Mouse (Mus musculus): Measurements from ENCODE around the gene Etl4. TPM values are rescaled to one million over a fixed set of nuclear protein-coding genes. Genes with fewer than 3 reads are reported as not detected.

Etl4 gene
- total and polyA plus RNA-seq, 2 experiments from 2014 or later = 4.8 to 10.9 TPM

- no peak for TF ChIP-seq CTCF (IDR thresholded peaks at IDR 0.05)
- WGBS = 64% methylated on average over 4 of the region's 4 CpGs
- Histone ChIP-seq H3K27ac (ENCODE audit: low read depth, low read length) (no peak overlapping the region), H3K27me3 (ENCODE audit: insufficient read depth, low read length) (no peaks in the 10 kb centered on the region), H3K9ac (replicated peaks; ENCODE audit: low read length, poor library complexity, severe bottlenecking) (no peak overlapping the region), H3K9me3 (ENCODE audit: low read length) (no peaks in the 10 kb centered on the region), H3K4me1 (ENCODE audit: insufficient read depth, low read length) (no peaks in the 10 kb centered on the region), H3K4me2 (ENCODE audit: low read depth, low read length, poor library complexity, severe bottlenecking) (no peak overlapping the region), H3K36me3 (ENCODE audit: insufficient read depth, low read length) (no peaks in the 10 kb centered on the region), H3K4me3 (ENCODE audit: low read depth, low read length) (no peak overlapping the region)
- DNase-seq (ENCODE audit: low spot score) = no peak
- ATAC-seq (ENCODE audit: low FRiP score) = no peak
Measured at GRCm38 (mm10) chr2:20290982-20291740, 381.6 kb downstream of the Etl4 start.

GRCm38 (mm10) chr2:20291741-20292110, 382.1 kb downstream of the Etl4 start:
- no peaks in the 10 kb centered on the region for H3K4me1 ChIP-seq (ENCODE audit: insufficient read depth, low read length)
- H3K36me3 ChIP-seq (ENCODE audit: insufficient read depth, low read length) = no peaks in the 10 kb centered on the region
- DNase-seq (ENCODE audit: low spot score) = no peak
- no peak overlapping the region for H3K27ac ChIP-seq (ENCODE audit: low read depth, low read length)
- no peak for TF ChIP-seq CTCF (IDR thresholded peaks at IDR 0.05)
- H3K9me3 ChIP-seq (ENCODE audit: low read length) = no peaks in the 10 kb centered on the region
- no peaks in the 10 kb centered on the region for H3K27me3 ChIP-seq (ENCODE audit: insufficient read depth, low read length)
- no peak for ATAC-seq (ENCODE audit: low FRiP score)
- WGBS = 33% methylated on average over 2 of the region's 2 CpGs
- H3K4me3 ChIP-seq (ENCODE audit: low read depth, low read length) = no peak overlapping the region
- H3K4me2 ChIP-seq (ENCODE audit: low read depth, low read length, poor library complexity, severe bottlenecking) = no peak overlapping the region
- no peak overlapping the region for H3K9ac ChIP-seq (replicated peaks; ENCODE audit: low read length, poor library complexity, severe bottlenecking)

- Histone ChIP-seq H3K9ac (replicated peaks; ENCODE audit: low read length, poor library complexity, severe bottlenecking) (no peak overlapping the region), H3K4me1 (ENCODE audit: insufficient read depth, low read length) (no peaks in the 10 kb centered on the region), H3K27me3 (ENCODE audit: insufficient read depth, low read length) (no peaks in the 10 kb centered on the region), H3K9me3 (ENCODE audit: low read length) (no peaks in the 10 kb centered on the region), H3K4me2 (ENCODE audit: low read depth, low read length, poor library complexity, severe bottlenecking) (no peak overlapping the region), H3K4me3 (ENCODE audit: low read depth, low read length) (no peak overlapping the region), H3K36me3 (ENCODE audit: insufficient read depth, low read length) (no peaks in the 10 kb centered on the region), H3K27ac (ENCODE audit: low read depth, low read length) (no peak overlapping the region)
- no peak for ATAC-seq (ENCODE audit: low FRiP score)
- no peak for TF ChIP-seq CTCF (IDR thresholded peaks at IDR 0.05)
- DNase-seq (ENCODE audit: low spot score) = no peak
- 91% methylated on average over 8 of the region's 8 CpGs for WGBS
Measured at GRCm38 (mm10) chr2:20293336-20293735, 383.8 kb downstream of the Etl4 start.

GRCm38 (mm10) chr2:20294596-20294995, 385.0 kb downstream of the Etl4 start:
- Histone ChIP-seq H3K9me3 (ENCODE audit: low read length) (no peaks in the 10 kb centered on the region), H3K27ac (ENCODE audit: low read depth, low read length) (no peak overlapping the region), H3K27me3 (ENCODE audit: insufficient read depth, low read length) (no peaks in the 10 kb centered on the region), H3K4me2 (ENCODE audit: low read depth, low read length, poor library complexity, severe bottlenecking) (no peak overlapping the region), H3K4me3 (ENCODE audit: low read depth, low read length) (no peak overlapping the region), H3K9ac (replicated peaks; ENCODE audit: low read length, poor library complexity, severe bottlenecking) (no peak overlapping the region), H3K4me1 (ENCODE audit: insufficient read depth, low read length) (no peaks in the 10 kb centered on the region), H3K36me3 (ENCODE audit: insufficient read depth, low read length) (no peaks in the 10 kb centered on the region)
- WGBS = 15% methylated on average over 4 of the region's 4 CpGs
- TF ChIP-seq CTCF (IDR thresholded peaks at IDR 0.05) = no peak
- DNase-seq (ENCODE audit: low spot score) = no peak
- ATAC-seq (ENCODE audit: low FRiP score) = no peak

GRCm38 (mm10) chr2:20302517-20302916, 392.9 kb downstream of the Etl4 start:
- no peaks in the 10 kb centered on the region for H3K9me3 ChIP-seq (ENCODE audit: low read length)
- ATAC-seq (ENCODE audit: low FRiP score) = no peak
- H3K9ac ChIP-seq (replicated peaks; ENCODE audit: low read length, poor library complexity, severe bottlenecking) = no peak overlapping the region
- no peaks in the 10 kb centered on the region for H3K27me3 ChIP-seq (ENCODE audit: insufficient read depth, low read length)
- 97% methylated on average over 3 of the region's 3 CpGs for WGBS
- no peaks in the 10 kb centered on the region for H3K36me3 ChIP-seq (ENCODE audit: insufficient read depth, low read length)
- H3K4me3 ChIP-seq (ENCODE audit: low read depth, low read length) = no peak overlapping the region
- H3K4me2 ChIP-seq (ENCODE audit: low read depth, low read length, poor library complexity, severe bottlenecking) = no peak overlapping the region
- no peaks in the 10 kb centered on the region for H3K4me1 ChIP-seq (ENCODE audit: insufficient read depth, low read length)
- no peak for DNase-seq (ENCODE audit: low spot score)
- no peak for TF ChIP-seq CTCF (IDR thresholded peaks at IDR 0.05)
- no peak overlapping the region for H3K27ac ChIP-seq (ENCODE audit: low read depth, low read length)

GRCm38 (mm10) chr2:20324954-20325353, 415.4 kb downstream of the Etl4 start:
- no peak for ATAC-seq (ENCODE audit: low FRiP score)

More at GRCm38 (mm10) chr2:20324954-20325353, 415.4 kb downstream of the Etl4 start:
- no peak for DNase-seq (ENCODE audit: low spot score)
- no peak overlapping the region for H3K4me3 ChIP-seq (ENCODE audit: low read depth, low read length)
- no peaks in the 10 kb centered on the region for H3K9me3 ChIP-seq (ENCODE audit: low read length)
- H3K4me1 ChIP-seq (ENCODE audit: insufficient read depth, low read length) = no peaks in the 10 kb centered on the region
- H3K27ac ChIP-seq (ENCODE audit: low read depth, low read length) = no peak overlapping the region
- WGBS = 77% methylated on average over 1 of the region's 1 CpGs
- no peaks in the 10 kb centered on the region for H3K36me3 ChIP-seq (ENCODE audit: insufficient read depth, low read length)
- H3K4me2 ChIP-seq (ENCODE audit: low read depth, low read length, poor library complexity, severe bottlenecking) = no peak overlapping the region
- no peaks in the 10 kb centered on the region for H3K27me3 ChIP-seq (ENCODE audit: insufficient read depth, low read length)
- TF ChIP-seq CTCF (IDR thresholded peaks at IDR 0.05) = no peak
- no peak overlapping the region for H3K9ac ChIP-seq (replicated peaks; ENCODE audit: low read length, poor library complexity, severe bottlenecking)

Data from midbrain, postnatal 0 days (tissue).